Mouse (Mus musculus): ENCODE measurements around the gene Rpl32.

Rpl32 gene

GRCm38 (mm10) chr6:115815041-115815440 is 6.5 kb upstream of the Rpl32 start:
- DNase-seq (ENCODE audit: low read depth, low spot score) = no peak

DNA sequence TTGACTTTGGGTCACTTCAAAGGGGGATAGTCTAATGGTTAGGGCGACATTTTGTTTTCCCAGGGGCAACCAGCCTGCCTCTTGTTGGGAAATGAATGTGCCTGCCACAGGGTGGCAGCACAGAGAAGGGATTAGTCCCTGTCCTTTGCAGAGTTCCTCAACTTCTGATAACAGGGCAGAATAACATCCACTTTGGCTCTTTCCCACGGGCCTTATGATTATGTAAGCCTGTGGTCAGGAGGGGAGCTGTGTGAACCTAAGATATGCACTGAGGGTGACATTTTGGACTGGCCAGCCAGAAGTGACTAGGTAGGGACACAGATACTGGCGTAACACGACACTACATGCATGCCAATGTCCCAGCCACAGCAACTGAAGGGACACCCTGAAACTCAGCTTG is 5.6 kb upstream of the Rpl32 start:
- DNase-seq (ENCODE audit: low read depth, low spot score) = no peak

DNA sequence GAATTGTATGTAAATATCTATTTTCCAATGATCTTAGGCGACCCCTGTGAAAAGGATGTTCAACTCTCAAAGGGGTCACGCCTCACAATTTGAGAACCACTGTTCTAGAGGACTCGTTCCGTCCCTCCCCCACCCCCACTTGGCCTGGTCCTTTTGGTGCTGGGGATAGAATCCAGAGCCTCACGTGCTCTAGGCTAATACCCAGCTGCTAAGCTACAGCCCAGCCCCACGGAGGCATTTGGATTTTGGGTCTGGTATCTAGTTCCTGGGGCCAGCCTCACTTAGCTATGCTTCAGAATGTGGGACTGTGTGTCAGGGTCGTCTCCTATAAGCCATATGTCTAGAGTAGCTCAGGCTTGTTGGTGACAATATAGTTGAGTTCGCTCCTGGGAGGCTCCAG is 3.1 kb upstream of the Rpl32 start:
- DNase-seq (ENCODE audit: low read depth, low spot score) = no peak

DNA sequence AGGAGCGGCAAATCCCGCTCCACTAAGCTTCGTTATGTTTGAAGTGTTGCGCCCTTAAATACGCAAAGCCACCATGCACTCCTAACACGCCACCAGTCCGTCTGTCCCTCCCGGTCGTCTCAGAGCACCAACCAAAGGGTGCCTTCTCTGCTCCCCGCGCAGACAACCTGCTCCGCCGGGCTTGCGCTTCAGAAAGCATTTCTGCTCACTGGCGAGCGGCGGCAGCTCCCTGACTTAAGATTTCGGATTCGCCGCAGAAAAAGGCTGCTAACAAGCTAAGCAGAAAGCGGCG is 405 bp downstream of the Rpl32 start:
- DNase-seq (ENCODE audit: low read depth, low spot score) = no peak

DNA sequence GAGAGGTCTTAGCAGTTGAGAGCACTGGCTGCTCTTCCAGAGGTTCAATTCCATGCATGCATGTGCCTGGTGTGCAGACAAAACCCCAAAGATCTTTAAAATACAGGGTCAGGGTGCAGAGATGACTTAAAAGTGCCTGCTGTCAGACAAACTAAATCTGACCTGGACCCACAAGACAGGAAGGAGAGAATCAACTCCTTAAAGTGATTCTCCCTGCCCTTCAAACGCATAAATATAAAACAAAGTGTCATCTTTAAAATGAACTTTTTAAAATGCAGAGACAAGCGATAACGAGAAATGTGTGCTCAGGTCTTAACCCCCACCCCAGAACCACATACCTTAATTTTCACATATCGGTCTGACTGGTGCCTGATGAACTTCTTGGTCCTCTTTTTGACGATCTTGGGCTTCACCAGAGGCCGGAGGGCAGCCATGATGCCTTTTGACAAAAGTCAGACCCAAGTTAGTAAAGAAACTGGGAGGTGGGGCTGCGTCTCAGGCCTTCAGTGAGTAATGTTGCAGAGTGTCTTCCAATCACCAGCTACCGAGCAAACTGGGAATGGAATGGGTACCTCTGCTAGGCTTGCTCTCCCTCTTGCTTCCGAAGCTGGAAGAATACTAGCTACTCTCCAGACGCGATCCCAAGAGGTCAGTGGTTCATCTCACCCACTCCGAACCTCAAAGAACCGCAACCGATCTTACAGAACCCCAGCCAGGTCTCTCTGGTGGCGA is 917 bp downstream of the Rpl32 start:
- no peak for DNase-seq (ENCODE audit: low read depth, low spot score)

DNA sequence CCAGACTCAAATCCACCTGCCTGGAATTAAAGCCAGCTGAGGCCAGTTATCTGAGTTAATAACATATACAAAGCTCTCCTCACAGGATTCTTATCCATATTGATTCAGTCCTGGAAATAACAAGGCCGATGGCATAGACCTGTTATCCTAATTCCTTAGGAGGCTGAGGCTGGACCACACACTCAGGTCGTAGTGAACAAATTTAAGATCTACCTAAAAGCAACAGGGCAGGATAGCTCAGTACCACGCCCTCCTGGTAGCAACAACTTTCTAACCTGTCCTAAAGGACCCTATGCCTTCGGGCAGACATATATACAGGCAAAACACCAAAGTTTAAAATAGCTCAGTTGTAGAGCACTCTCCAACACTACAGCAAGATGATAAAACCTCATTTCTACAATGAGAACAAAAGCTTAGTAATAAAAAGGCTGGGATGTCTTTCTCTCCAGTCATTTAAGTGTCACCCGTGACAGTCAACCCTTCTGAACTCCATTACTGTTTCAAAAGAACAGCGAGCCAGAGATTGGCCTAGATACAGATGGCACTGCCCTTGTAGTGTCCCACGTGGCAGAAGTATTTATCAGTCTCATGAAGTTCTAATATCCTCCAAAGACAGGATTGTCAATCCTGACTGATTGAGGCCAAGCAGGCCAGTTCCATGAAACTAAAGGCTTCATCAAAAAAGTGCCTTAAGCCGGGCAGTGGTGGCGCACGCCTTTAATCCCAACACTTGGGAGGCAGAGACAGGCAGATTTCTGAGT is 3.9 kb downstream of the Rpl32 start:
- DNase-seq (ENCODE audit: low read depth, low spot score) = no peak

- DNase-seq (ENCODE audit: low read depth, low spot score) = peak; percentile 76
Measured at GRCm38 (mm10) chr6:115803541-115804382, 4.8 kb downstream of the Rpl32 start.

DNA sequence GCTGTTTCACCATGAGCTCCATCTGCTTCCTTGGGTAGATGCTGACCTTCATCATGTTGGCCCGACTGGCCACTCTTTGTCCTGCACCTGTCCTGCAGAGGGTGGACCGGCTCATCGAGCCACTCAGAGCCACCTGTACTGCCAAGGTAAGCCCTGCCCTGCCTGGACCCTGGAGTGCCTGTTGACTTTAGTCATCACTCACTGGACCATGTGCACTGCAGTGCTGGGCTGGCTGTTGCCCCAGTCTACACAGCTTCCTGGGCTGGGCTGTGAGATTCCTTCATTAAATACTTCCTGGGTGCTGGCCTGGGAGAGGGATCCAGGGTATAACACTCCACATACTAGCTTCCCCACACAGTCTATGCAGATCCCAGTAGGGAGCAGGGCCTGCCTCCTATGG is 6.7 kb downstream of the Rpl32 start:
- DNase-seq (ENCODE audit: low read depth, low spot score) = no peak

GRCm38 (mm10) chr6:115792691-115793215 is 15.8 kb downstream of the Rpl32 start:
- no peak for DNase-seq (ENCODE audit: low read depth, low spot score)

DNA sequence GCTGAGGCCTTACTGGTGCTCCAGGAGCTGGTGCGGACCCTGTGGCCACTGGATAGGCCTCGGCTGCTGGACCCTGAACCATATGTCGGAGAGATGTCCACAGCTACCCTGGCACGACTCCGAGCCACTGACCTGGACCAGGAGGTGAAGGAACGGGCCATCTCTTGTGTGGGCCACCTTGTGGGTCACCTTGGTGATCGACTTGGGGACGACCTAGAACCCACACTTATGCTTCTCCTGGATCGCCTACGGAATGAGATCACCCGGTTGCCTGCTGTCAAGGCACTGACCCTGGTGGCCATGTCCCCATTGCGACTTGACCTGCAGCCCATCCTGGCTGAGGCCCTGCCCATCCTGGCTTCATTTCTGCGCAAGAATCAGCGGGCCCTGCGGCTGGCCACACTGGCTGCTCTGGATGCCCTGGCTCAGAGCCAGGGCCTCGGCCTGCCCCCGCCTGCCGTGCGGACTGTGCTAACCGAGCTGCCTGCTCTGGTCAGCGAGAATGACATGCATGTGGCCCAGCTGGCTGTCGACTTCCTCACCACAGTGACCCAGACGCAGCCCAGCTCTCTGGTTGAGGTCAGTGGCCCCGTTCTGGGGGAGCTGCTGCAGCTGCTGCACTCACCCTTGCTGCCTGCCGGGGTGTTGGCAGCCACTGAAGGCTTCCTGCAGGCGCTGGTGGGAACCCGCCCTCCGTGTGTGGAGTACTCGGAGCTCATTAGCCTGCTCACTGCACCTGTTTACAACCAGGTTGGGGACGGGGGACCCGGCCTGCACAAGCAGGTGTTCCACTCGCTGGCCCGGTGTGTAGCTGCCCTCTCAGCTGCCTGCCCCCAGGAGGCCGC is 16.5 kb downstream of the Rpl32 start:
- DNase-seq (ENCODE audit: low read depth, low spot score) = no peak

GRCm38 (mm10) chr6:115791016-115791415 is 17.5 kb downstream of the Rpl32 start:
- DNase-seq (ENCODE audit: low read depth, low spot score) = no peak

DNA sequence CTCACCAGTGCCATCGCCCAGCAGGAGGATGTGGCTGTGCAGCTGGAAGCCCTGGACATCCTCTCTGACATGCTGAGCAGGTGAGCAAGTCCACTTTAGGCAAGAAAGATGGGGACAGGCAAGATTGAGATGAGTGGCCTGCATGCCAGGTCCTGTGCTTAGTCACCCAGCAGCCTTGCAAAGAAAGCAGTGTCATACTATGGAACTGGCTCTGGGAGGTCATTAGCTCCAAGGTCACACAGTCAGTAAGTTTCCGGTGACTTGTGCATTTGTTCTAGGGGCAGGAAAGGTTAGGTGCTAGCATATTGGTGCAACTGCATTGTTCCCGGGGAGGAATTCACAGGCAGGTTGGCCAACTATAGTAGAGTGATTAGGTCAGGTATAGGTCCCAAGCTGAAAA is 25.8 kb downstream of the Rpl32 start:
- DNase-seq (ENCODE audit: low read depth, low spot score) = no peak

GRCm38 (mm10) chr6:115776363-115776762 is 32.2 kb downstream of the Rpl32 start:
- DNase-seq (ENCODE audit: low read depth, low spot score) = no peak

- no peak for DNase-seq (ENCODE audit: low read depth, low spot score)
Measured at GRCm38 (mm10) chr6:115775838-115776237, 32.7 kb downstream of the Rpl32 start.

DNA sequence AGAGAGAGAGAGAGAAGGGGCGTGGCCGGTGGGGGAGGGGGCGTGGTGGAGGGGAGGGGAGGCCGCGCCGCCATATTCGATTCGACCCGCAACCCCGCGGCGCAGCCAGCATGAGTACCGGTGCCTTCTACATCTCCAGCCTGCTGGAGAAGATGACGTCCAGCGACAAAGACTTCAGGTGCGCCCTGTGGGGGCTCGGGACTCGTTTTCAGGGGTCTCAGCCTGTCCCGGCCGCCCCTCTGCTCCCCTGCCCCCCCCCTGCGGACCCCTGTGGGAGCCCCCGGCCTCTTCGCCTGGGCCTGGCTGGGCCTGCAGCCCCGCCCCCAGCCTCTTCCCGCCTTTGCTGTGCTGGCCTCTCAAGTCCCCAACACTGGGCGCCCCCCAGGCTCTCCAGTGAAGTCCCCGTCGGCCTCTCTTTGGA is 34.0 kb downstream of the Rpl32 start, which contains the start of gene Cand2:
Gene Cand2 (plus strand): TSS at position 38 of the 421 bp plus-strand sequence.
- DNase-seq (ENCODE audit: low read depth, low spot score) = peak; percentile 69

DNA sequence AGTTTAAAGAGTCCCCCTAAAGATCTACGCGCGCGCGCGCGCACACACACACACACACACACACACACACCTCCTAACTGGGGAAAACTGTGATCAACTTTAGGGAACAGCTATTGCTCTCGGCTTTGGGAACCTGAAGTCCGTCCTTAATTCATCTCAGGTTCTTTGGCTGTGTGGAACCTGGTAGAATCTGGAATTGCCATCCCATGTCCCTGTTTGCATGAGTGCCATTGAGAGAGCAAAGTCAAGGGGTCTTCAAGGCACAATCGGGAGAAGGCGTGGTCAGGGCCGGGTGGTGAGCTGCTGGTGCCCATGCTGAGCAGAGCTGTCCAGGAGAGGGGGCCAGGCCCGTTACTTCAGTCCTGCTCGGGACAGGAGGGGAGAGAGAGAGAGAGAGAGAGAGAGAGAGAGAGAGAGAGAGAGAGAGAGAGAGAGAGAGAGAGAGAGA is 34.6 kb downstream of the Rpl32 start:
- peak; percentile 78 for DNase-seq (ENCODE audit: low read depth, low spot score)

GRCm38 (mm10) chr6:115772604-115773003 is 35.9 kb downstream of the Rpl32 start:
- DNase-seq (ENCODE audit: low read depth, low spot score) = no peak

DNA sequence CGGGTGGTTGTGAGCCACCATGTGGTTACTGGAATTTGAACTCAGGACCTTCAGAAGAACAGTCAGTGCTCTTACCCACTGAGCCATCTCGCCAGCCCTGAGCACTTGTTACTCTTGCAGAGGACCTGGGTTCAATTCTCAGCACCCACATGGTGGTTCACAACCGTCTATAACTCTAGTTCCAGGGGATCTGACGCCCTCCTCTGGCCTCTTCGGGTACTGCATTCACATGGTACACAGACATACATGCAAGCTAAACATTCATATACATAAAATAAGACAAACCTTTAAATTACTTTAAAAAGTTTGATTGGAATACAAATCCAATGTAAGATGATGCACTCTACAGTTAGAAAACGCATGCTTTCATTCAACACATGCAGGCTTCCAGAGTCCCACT is 36.3 kb downstream of the Rpl32 start:
- DNase-seq (ENCODE audit: low read depth, low spot score) = no peak

DNA sequence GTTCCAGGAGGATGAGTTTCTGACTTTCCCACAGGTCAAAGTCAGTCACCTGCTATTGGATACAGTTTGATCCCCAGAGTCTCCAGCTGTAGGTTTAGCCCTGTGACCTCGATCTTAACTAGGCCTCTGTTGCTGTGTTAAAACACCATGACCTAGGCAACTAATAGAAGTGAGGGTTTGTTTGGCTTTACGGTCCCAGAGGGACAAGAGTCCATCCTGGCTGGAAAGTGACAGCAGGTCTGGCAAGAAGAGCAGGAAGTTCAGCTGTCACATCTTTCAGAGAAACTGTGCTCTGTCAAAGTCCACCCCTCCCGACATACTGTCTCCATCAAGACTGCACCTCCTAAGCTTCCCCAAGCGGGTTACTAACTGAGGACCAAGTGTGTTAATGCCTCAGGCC is 37.7 kb downstream of the Rpl32 start:
- no peak for DNase-seq (ENCODE audit: low read depth, low spot score)

- no peak for DNase-seq (ENCODE audit: low read depth, low spot score)
Measured at GRCm38 (mm10) chr6:115770059-115770670, 38.4 kb downstream of the Rpl32 start.

- DNase-seq (ENCODE audit: low read depth, low spot score) = no peak
Measured at GRCm38 (mm10) chr6:115768207-115768606, 40.3 kb downstream of the Rpl32 start.
